19 mouse cellular contexts compared by ENCODE assay signal in the genomic region with DNA sequence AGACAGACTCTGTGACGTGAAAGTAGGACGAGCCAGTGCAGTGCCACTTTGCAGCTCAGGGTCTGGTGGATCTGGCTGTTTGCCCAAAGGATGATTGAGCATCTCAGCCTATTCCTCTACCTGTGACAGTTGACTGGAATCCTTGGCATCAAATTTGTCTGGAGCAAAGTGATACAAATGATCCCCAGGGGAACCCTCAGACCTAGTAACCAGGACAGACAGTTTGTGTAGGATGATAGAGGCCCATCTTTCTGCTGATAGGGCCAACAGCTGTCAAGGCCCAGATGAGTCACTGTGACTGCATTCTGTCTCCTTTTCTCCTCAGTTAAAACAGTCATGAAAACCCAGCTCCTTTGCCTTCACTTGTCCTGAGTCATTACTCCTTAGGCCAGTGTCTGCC. TPM values are rescaled to one million over a fixed set of nuclear protein-coding genes. Genes with fewer than 3 reads are reported as not detected.
DNase-seq lines count a peak whose midpoint lies in the region; ATAC-seq and TF ChIP-seq lines count a peak whose summit lies in the region.
"Had no signal": no experiment of that assay in that cellular context is flagged by ENCODE, and none has a peak within 500 bp of the region (broad histone marks: within the 10 kb centered on the region; RNA-seq: fewer than 3 reads in every experiment).

No protein-coding gene starts in this region.

- no peak for TF ChIP-seq POLR2A in cortical plate, adult 2 months (IDR thresholded peaks at IDR 0.05; ENCODE audit: extremely low read depth, insufficient read depth, low read length)

- no peaks in the 10 kb centered on the region for H3K4me1 ChIP-seq in midbrain, postnatal 0 days (ENCODE audit: insufficient read depth, low read length)
- peaks cover 27% of the 10 kb centered on the region for H3K4me1 ChIP-seq in midbrain, embryonic 10.5 days
- peaks cover 6% of the 10 kb centered on the region; the same call in 1 of the 2 replicates for H3K4me1 ChIP-seq in cortical plate, adult 2 months (ENCODE audit: control insufficient read depth, insufficient read depth, low read length)

- 35% methylated on average over 2 of the region's 2 CpGs for WGBS in midbrain, postnatal 0 days
- WGBS in midbrain, embryonic 10.5 days: 55% methylated on average over 2 of the region's 2 CpGs

- TF ChIP-seq CTCF in midbrain, postnatal 0 days (IDR thresholded peaks at IDR 0.05): no peak
- no peak for TF ChIP-seq CTCF in cortical plate, adult 2 months (IDR thresholded peaks at IDR 0.05; ENCODE audit: extremely low read depth, insufficient read depth, low read length)

- peak; percentile 25 to 34 for DNase-seq in frontal cortex, postnatal 36 days (ENCODE audit: low spot score in 2 of 2)
- no peak for DNase-seq in frontal cortex, postnatal 10 days (ENCODE audit: low spot score in 2 of 2)
- DNase-seq in midbrain, postnatal 0 days (ENCODE audit: low spot score): peak; percentile 35
- DNase-seq in midbrain, embryonic 10.5 days (ENCODE audit: low spot score): no peak
- peak; percentile 11 for DNase-seq in right cerebral cortex, postnatal 25 days
- DNase-seq in yolk sac, embryonic 10.5 days (ENCODE audit: low spot score): no peak
- no peak for DNase-seq in cerebellum, adult 8-10 months
- DNase-seq: adrenal gland, adult 8-10 months; forebrain, postnatal 0 days; spleen, adult 18-20 months; thymus, postnatal 36 days had no signal

- no peak overlapping the region for H3K4me2 ChIP-seq in midbrain, postnatal 0 days (ENCODE audit: low read depth, low read length, poor library complexity, severe bottlenecking)
- H3K4me2 ChIP-seq: heart, embryonic 15.5 days; intestine, embryonic 15.5 days; limb, embryonic 12.5 days; midbrain, embryonic 12.5 days had no signal

- no peaks in the 10 kb centered on the region for H3K9me3 ChIP-seq in midbrain, postnatal 0 days (ENCODE audit: low read length)
- no peaks in the 10 kb centered on the region for H3K9me3 ChIP-seq in midbrain, embryonic 10.5 days (replicated peaks)
- H3K9me3 ChIP-seq: heart, embryonic 15.5 days; hindbrain, embryonic 10.5 days; intestine, embryonic 15.5 days; limb, embryonic 12.5 days; midbrain, embryonic 12.5 days had no signal

- no peak overlapping the region for H3K9ac ChIP-seq in midbrain, postnatal 0 days (replicated peaks; ENCODE audit: low read length, poor library complexity, severe bottlenecking)
- H3K9ac ChIP-seq: forebrain, postnatal 0 days; heart, embryonic 15.5 days; intestine, embryonic 15.5 days; limb, embryonic 12.5 days; liver, embryonic 14.5 days; midbrain, embryonic 12.5 days had no signal

- H3K27ac ChIP-seq in midbrain, postnatal 0 days (ENCODE audit: low read depth, low read length): no peak overlapping the region
- H3K27ac ChIP-seq in midbrain, embryonic 10.5 days (replicated peaks): no peak overlapping the region
- H3K27ac ChIP-seq in cortical plate, adult 2 months (ENCODE audit: insufficient read depth, low read length): peak overlapping the region; percentile 24
- H3K27ac ChIP-seq: heart, embryonic 15.5 days; hindbrain, embryonic 10.5 days; intestine, embryonic 15.5 days; limb, embryonic 12.5 days; liver, embryonic 14.5 days; midbrain, embryonic 12.5 days had no signal

- H3K4me3 ChIP-seq in midbrain, postnatal 0 days (ENCODE audit: low read depth, low read length): no peak overlapping the region
- no peak overlapping the region for H3K4me3 ChIP-seq in midbrain, embryonic 10.5 days
- H3K4me3 ChIP-seq in cortical plate, adult 2 months (ENCODE audit: insufficient read depth, low read length): no peak overlapping the region
- H3K4me3 ChIP-seq: heart, embryonic 15.5 days; hindbrain, embryonic 10.5 days; intestine, embryonic 15.5 days; limb, embryonic 12.5 days; midbrain, embryonic 12.5 days had no signal

- H3K27me3 ChIP-seq in midbrain, postnatal 0 days (ENCODE audit: insufficient read depth, low read length): no peaks in the 10 kb centered on the region
- H3K27me3 ChIP-seq in midbrain, embryonic 10.5 days (ENCODE audit: low read depth, poor library complexity, severe bottlenecking): no peaks in the 10 kb centered on the region
- H3K27me3 ChIP-seq: heart, embryonic 15.5 days; intestine, embryonic 15.5 days; limb, embryonic 12.5 days; midbrain, embryonic 12.5 days had no signal

- ATAC-seq in midbrain, postnatal 0 days (ENCODE audit: low FRiP score): no peak
- ATAC-seq: forebrain, postnatal 0 days; intestine, embryonic 15.5 days; lung, postnatal 0 days had no signal

- H3K36me3 ChIP-seq in midbrain, postnatal 0 days (ENCODE audit: insufficient read depth, low read length): no peaks in the 10 kb centered on the region
- H3K36me3 ChIP-seq in midbrain, embryonic 10.5 days: no peaks in the 10 kb centered on the region
- H3K36me3 ChIP-seq: heart, embryonic 15.5 days; hindbrain, embryonic 10.5 days; intestine, embryonic 15.5 days; limb, embryonic 12.5 days; midbrain, embryonic 12.5 days had no signal

RNA-seq across cellular contexts. Expression of a gene that starts 41.6 kb away (rescaled TPM):
- total RNA-seq in midbrain, postnatal 0 days (2014; rRNA removed): 26.5 and 35.0 TPM in 2 replicates
- polyA plus RNA-seq in midbrain, postnatal 0 days (2015; fragmentation: Nextera tagmentation; extraction: Ambion mirVana): 6.1 and 8.5 TPM in 2 replicates
- 9.7 and 10.6 TPM in 2 replicates for polyA plus RNA-seq in midbrain, embryonic 10.5 days (2016; fragmentation: Nextera tagmentation; extraction: Ambion mirVana)
- polyA plus RNA-seq in cortical plate, adult 2 months (2012; rRNA removed): 9.8 and 9.9 TPM in 2 replicates

Comparison
In these comparisons a context has a peak if more than half of its experiments do, and no peak if none do; other contexts are left out.
1. DNase-seq: peak in frontal cortex, postnatal 36 days (2 of 2), midbrain, postnatal 0 days (single experiment) and right cerebral cortex, postnatal 25 days (single experiment); none in frontal cortex, postnatal 10 days (0 of 2), midbrain, embryonic 10.5 days (single experiment), yolk sac, embryonic 10.5 days (single experiment) and cerebellum, adult 8-10 months (single experiment).